Mouse (Mus musculus) liver, postnatal 0 days (tissue): ENCODE measurements around the gene Rpl28.

Experiments
- CTCF ChIP-seq: sonication (generic); IDR thresholded peaks from 2 replicates; pipeline ENCODE4 v1.5.1; 2016; ENCODE audit warnings: antibody characterized with exemption, low read depth
- EP300 ChIP-seq: IDR thresholded peaks from 2 replicates; pipeline ENCODE4 v1.6.1; 2016; ENCODE audit warnings: antibody characterized with exemption, low read depth, mild to moderate bottlenecking

DNA sequence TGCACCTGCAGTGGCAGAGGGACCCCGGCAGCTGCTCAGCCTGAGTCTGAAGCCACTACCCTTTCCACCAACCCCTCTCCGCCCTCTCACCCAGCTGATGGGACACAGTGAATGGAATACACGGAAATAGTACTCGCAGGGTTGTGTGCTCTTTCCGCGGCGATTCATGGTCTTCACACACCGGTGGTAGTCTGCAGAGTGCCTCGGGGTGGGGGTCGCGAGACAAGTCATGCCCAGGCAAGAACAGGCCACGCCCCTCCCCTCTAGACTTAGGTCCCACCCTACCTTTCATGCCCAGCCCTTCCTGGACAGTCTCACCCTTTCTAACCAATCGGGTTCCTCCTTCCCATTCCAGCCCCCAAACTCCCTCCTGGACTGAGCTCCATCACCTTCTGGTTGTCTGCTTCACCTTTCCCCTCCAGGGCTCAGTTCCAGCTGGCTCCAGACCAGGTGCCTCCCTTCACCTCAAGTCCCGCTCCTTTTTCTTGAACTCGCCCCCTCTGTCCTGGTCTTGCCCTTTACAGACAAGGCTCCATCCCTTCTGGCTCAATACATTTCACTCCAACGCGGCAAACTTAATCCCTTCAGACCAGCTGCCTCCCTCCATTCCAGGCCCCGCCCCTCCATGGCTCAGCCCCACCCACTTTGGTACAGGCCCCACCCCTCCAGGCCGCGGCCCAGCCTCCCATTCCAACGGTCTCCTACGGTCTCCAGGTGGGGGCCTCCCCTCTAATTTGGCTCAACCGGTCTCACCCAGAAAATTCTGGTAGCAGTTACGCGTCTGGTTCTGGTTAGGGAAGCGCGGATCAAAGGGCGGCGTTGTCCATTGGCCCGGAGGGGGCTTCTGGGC, 40.5 kb upstream of the Rpl28 start:
- TF ChIP-seq CTCF (no peak), EP300 (no peak)
